Mouse (Mus musculus) erythroid progenitor cell, adult 5-6 weeks (primary cell): Measurements from ENCODE around the gene Ubl3. TPM values are rescaled to one million over a fixed set of nuclear protein-coding genes. Genes with fewer than 3 reads are reported as not detected.

Experiments
- ATAC-seq: replicated peaks from 2 replicates; pipeline ENCODE4 v1.8.0; 2016; ENCODE audit warnings: moderate number of reproducible peaks, mild to moderate bottlenecking, moderate TSS enrichment, inconsistent platforms; ENCODE audit not compliant: poor library complexity, low FRiP score, severe bottlenecking
- total RNA-seq, 2 experiments: library from RNA; stranded (forward) in 1 of 2; stranded (reverse) in 1 of 2; fragments of 150-400 nt in 1 of 2; fragments of 186-747, 209-891 nt in 1 of 2; gene quantifications; 2 replicates each; pipeline versions ENCODE4 v1.2.3 to v1.2.4; 2015 to 2017; ENCODE audit warnings: low replicate concordance in 2 of 2

Gene Ubl3
- total RNA-seq, 2 experiments from 2014 or later = 13.4 to 21.3 TPM

DNA sequence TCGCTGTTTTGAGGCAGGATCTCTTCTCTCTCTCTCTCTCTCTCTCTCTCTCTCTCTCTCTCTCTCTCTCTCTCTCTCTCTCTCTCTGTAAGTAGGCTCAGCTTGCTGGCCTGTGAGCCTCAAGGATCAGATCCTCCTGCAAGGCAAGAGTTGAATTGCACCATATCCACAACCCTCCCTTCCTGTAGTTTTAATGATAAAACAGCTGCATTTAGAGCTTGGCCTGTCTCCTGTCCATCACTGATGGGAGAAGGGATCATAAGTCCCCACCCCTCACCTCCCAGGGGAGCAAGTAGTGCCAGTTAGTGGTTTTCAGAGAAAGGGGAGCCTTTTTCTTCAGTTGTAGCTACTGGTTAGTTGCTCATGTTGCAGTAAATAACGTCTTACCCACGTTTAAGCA is 11.5 kb upstream of the Ubl3 start:
- ATAC-seq = no peak

GRCm38 (mm10) chr5:148563281-148563680 is 10.7 kb upstream of the Ubl3 start:
- ATAC-seq = no peak

- ATAC-seq = no peak
These were observed 9.6 kb upstream of the Ubl3 start for GRCm38 (mm10) chr5:148562235-148562634.

DNA sequence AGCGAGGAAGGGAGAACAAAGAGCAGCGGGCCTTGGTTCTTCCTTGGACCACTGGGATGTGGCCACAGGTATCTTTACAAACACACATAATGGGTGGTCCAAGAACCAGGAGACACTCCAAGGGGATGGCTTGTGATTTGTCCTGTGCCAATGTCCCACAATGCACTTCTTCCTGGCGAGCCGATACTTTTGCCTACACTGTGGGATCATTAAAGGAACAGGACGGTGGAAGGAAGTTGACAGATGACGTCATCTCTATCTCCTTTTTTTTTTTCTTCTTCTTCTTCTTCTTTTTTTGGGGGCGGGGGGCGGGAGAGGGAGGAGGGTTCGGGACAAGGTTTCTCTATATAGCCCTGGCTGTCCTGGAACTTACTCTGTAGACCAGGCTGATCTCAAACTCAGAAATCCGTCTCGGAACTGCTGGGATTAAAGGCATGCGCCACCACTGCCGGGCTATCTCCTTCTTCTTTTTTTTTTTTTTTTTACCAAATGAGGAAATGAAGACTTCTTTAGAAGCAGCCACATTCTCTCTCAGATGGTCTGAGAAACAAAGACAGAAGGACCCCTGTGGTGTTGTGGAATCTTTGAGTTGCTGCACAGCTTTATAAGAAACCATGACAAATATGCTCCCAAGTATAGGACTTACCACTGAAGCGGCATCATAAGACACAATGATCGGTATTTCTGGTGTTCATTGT is 6.8 kb upstream of the Ubl3 start:
- ATAC-seq = no peak

DNA sequence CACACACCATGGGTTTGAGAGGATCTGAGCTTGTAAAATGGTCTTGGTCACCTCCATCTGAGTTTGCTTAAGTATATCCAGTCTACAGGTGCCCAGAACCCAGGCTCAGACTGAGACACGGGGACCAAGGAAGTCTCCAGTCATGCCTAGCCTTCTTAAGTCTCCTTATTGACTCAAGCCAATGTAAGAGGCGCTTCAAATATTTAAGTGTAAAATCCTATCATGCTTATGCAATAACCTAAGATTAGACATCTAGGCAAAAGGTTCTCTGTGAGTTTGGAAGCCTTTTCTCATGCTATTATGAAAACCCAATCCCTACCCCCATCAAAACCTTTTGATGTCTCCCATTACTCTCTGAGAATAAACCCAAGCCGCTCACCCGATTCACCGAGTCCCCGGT is 5.9 kb upstream of the Ubl3 start:
- no peak for ATAC-seq

GRCm38 (mm10) chr5:148556509-148556908 is 3.9 kb upstream of the Ubl3 start:
- ATAC-seq = no peak

DNA sequence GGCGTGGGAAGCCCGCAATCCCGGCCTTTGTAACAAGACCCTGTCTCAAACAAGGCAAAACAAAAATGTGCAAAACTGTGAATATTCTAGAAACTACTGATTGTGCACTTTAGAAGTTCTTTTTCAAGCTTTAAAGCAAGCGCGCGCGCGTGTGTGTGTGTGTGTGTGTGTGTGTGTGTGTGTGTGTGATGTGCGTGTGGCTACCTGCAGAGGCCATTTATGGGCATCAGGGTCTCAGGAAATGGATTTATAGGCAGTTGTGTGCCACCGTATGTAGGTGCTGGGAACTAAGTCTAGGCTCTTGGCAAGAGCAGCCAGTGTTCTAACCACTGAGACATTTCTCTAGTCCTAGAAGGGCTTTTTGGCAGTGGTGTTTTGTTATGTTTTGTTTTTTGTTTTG is 2.6 kb upstream of the Ubl3 start:
- no peak for ATAC-seq

DNA sequence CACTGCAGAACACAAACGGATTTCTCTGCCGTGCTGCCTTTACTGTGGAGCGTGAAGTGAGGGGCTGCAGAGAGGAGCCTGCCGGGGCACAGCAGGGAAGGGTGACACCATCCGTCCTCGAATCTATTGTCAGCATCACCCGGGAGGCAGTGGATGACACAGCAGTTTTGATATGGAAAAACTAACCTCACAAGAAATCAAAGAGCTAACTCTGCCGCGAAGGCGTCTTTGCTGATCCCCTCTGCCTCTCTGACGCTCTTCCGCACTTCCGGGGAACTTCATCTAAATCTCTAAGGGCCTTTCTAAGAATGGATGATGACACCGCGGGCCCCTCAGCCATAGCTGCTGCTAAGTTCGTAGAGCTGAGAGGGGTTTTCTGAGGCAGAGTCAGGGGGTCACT is 2.1 kb upstream of the Ubl3 start:
- no peak for ATAC-seq

- ATAC-seq = no peak
These were observed 1.7 kb upstream of the Ubl3 start for GRCm38 (mm10) chr5:148554242-148554641.

DNA sequence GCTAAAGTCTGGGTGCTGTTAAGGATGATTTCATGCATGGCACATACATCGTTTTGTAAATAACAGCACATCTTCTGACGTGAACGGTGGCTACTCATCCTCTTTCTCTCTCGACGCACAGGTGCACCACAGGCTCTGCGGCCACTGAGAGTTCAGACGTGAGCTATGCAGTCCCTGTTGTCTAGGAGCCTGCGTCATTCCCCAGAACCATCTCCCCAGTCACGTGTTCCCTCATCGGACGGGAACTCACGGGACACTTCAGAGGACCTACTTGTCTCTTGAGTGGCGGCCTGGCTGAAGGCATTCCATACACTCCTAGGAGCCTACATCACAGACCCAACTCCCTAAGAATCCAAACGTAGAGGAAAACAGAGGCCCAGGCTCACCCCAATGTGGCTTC is 1.1 kb upstream of the Ubl3 start:
- ATAC-seq = no peak

DNA sequence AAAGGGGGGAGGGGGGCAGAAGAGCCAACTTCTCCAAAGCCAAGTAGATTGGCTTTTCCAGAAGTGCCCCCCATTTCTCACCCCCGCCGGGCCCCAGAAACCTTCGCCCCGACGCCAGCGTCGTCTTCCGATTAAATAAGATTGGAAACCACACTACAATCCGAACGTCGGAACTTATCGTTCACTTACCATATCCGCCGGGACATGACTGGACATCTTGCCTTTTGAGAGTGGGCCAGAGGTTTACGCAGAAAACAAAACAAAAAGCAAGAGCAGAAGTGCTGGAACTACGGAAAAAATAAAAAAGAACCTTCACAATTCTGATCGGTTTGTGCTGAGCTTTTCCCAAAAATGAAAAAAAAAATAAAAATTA is 839 bp downstream of the Ubl3 start:
- ATAC-seq = no peak

GRCm38 (mm10) chr5:148550821-148551763 is 1.5 kb downstream of the Ubl3 start:
- no peak for ATAC-seq

GRCm38 (mm10) chr5:148550393-148550792 is 2.2 kb downstream of the Ubl3 start:
- no peak for ATAC-seq

GRCm38 (mm10) chr5:148549307-148549706 is 3.3 kb downstream of the Ubl3 start:
- no peak for ATAC-seq

DNA sequence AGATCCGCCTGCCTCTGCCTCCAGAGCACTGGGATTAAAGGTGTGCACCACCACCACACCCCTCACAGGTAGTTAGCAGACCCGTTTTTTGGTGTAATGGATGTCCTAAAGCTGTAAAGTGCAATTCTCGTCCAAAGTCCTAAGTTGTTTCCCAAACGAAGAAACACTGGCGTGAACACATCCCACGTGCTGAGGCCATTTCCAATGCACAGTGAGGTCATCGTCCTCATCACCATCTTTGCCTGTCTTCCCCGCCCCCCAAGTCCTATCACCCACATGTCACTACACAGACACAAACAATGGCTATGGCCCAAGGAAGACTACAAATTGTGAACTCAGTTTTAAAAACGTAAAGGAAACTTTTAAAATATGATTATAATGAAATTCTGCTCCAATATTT is 4.0 kb downstream of the Ubl3 start:
- no peak for ATAC-seq

DNA sequence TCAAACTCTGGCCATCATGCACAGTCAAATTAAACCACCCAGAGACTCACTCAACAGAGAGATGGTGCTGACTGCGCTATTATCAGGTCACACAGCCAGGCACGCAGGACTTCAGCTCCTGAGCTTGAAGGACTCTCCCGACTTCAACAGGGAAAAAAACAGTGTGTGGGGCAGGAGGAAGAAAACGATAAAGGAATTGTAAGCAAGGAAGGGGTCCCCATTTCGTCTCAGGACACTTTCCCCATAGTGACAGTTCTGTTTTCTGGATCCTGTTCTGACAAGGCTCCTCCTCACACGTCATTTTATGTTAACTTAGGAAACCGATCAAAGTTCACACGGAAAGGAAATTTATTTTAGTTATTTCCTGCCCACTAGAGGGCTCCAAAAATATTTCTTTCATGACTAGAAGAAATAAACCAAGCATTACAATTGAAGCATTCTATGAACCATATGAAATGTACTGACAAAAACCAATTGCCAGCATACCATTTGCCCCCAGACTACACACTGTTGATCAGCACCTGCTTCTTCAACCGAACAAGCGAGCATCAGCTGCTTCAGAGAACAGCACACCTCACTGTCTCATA is 4.6 kb downstream of the Ubl3 start:
- ATAC-seq = no peak

DNA sequence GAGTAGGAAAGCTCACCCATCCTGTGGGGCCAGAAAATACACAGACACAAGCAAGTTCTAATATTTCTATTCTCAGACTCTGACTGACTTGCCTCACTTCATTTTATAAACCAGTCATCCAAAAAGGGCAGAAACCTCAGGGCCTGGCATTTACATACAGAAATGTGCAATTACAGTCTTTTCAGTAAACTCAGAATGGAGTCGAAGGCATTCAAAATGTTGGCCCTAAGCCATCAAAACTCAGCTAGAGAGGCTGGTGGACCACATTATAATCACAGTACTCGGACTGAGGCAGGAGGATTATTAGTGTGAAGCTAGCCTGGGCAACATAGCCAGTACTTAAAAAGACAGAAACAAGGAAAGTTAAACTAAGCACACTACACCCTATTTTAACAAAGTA is 5.6 kb downstream of the Ubl3 start:
- ATAC-seq = no peak

GRCm38 (mm10) chr5:148544733-148545132 is 7.9 kb downstream of the Ubl3 start:
- ATAC-seq = no peak

DNA sequence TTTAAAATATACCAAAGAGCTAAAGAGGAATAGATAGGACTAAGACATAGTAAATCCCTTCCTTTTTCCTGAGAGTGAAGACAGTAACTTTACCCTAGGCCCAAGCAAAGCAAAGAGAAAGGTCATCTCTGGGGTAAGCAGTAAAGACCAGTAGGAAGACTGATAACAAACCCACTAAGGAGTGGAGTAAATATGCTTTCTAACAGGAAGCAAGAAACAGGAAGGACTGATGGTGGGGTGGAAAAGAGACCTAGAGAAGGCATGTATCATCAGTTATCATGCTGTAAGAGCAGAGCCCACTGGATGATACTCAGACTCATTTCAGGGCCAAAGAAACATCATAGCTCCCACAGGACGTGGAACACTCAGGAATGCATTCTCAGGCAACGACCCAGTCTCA is 10.4 kb downstream of the Ubl3 start:
- ATAC-seq = no peak

DNA sequence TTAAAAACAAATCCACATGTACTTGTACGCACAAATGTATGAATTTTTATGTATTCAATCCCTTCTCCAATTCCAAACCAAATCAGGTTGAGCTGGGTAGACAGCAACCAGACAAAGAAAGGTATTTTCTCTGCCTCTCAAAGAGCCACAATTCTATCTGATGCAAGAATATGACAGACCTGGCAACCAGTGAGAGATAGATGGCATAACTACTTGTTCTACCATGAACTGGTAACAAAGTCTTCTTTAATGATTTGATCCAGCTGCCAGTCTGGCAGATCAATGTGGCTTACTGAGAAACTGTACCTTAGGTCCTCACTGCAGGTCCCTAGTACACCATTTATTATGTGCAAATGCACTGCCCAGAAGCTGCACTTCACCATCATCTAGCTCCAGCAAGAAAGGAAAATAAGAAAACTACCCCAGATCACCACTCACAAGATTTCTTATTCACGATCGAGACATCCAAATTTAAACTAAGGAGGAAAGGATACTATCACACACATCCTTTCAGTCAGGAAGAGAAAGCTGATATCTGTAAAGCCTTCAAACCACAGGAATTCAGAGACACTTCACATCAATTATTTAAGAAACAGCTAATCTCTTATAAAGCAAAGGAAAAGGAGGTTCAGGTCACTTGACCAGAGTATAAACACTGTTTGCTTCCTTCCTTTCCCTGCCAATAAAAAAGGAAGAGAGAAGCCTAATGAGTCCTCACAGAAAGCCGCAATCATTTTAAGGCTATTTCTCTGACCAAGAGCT is 16.7 kb downstream of the Ubl3 start:
- ATAC-seq = no peak
